Mouse (Mus musculus): ENCODE results near the gene Pja2.
"Not testable (repeated sequence)": the region's sequence is repeated elsewhere in the genome, so short reads cannot be mapped to it uniquely, and the experiment has no call there.

The Pja2 gene
- long read RNA-seq, experiment 1, full-length matches to known transcripts, result 72 of 89 reads
- long read RNA-seq, experiment 1, partial matches to known transcripts, result 11 of 89 reads
- long read RNA-seq, experiment 1, other reads (novel, unspliced or antisense), result 6 of 89 reads
- long read RNA-seq, experiment 2, full-length matches to known transcripts, result 96 of 113 reads
- long read RNA-seq, experiment 2, partial matches to known transcripts, result 8 of 113 reads
- long read RNA-seq, experiment 2, other reads (novel, unspliced or antisense), result 9 of 113 reads

DNA sequence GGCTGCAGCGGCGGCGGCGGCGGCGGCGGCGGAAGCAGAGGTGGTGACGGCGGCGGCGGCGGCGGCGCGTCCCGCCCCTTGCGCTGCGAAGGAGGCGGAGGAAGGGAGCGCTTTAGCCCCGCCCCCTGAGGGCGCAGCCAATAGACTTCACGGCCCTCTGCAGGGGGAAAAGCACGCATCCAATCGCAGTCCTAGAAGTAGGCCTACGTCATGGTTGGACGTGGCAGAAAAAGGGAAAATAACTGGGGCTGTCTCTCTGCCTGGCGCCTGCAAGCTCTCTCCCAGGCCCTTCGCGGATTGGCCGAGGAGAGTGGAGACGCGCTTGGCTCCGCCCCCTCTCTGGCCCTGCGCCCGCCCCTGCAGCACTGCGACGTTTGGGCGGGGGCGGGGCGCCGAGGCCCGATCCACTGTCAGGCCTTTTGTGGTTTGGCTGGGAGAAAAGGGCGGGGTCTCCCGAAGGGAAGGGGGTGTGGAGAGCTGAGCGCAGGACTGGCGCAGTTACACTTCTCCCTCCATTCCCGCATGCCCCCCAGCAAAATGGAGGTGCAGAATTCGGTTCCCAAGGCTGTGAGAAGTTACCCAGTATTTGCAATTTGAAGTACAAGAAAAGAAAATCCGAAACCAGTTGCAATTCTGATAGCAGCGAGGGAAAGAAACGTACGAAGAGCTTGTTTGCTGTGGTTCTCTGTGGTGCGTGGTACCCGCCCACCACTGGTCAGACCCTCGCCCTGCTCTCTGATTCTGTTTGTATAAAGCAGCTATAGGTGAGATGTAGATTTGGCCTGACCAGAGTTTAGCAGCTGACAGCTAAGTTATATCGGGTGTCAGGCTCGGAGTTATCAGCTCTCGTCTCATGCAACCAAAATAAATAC, at the start of gene Pja2:
Pja2 (minus strand) TSS at position 19 of the 872 bp plus-strand sequence.
- intact Hi-C loops (cut with DNase I), result loop anchor here (10.0 kb wide), 1 partner anchor 273 kb away; the partner anchor contains the start of gene Man2a1

DNA sequence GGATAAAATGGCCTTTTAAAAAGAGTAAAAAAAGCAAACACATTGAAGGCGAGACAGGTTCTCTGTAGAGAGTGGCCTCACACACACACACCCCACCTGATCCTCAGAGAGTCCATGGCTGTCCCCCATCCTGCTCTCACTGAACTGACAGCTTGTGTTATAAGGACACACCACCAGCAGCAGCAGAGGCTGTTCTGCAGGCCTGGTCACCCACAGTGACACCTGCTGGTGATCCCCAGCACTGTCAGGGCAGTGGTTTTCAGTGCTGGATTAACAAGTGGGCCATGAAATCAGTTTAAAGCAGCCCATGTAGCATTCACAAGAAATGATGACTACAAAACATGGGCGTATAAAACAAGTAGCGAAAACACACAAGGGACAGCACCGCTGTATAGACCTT, 43.6 kb upstream of the Pja2 start:
- intact Hi-C loops (cut with DNase I), result loop anchor here (5.0 to 10.0 kb wide), 2 partner anchors 143 to 801 kb away; no protein-coding TSS in a partner anchor

DNA sequence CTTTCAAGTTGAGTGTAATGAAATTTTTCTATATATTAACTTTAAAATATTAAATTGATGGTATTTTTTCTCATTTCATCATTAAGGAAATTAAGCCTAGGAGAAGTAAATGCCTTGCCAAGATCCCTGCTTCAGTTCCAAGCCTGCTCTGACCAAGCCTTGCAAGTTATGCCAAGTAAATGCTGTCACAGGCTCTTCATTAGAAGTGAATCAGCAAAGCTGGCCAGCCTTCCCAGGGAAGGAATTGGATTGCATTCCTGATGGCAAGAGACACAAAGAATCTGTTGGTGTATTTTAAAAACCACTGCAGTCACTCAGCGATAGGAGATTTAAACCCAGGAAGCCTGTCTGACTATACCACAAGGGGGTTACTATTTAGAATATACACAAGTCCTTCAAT, 32.0 kb upstream of the Pja2 start:
- intact Hi-C loops (cut with DNase I), result no loop called here

DNA sequence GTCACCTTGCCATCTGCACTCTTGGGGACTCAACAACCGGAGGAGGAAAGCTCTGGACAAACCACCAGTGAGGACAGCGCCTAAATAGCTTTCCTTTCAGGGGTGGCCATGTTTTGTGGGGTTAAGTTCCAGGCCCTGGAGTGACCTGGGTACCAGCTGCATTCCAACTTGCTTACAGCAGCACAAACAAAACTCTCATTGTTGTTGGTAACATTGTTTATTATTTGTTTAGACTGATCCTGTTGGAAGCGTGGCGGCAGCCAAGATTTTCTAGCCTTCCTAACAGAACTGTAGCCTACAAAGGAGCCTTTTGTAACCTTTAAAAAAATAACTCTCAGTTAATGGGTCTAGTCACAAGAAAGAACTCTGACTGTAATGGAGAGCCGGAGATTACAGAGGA, 30.9 kb upstream of the Pja2 start:
- intact Hi-C loops (cut with DNase I), result no loop called here

DNA sequence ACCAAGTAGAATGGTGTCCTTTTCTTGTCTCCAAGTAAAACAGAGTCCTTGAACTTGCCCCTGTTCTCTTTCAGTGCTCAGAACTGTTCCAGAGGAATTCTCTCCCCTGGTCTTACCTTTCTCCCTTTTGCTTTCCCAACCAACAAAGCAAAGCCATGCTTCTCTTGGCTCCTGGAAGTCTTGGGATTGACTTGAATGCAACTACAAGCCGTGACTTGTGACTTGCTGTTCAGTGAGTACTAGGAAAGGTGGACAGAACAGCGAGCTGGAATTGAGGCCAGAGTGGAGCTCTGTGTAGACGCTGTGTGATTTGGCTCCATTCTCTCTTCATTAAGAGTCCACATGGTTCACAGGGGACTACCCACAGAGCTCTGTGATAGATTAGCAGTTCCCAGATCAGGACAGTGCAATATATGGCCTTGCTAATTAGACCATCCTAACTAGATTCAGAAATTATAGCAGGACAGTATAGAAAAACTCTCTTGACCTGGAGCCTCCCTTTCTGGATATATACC, 30.3 kb upstream of the Pja2 start:
- intact Hi-C loops (cut with DNase I), result no loop called here

DNA sequence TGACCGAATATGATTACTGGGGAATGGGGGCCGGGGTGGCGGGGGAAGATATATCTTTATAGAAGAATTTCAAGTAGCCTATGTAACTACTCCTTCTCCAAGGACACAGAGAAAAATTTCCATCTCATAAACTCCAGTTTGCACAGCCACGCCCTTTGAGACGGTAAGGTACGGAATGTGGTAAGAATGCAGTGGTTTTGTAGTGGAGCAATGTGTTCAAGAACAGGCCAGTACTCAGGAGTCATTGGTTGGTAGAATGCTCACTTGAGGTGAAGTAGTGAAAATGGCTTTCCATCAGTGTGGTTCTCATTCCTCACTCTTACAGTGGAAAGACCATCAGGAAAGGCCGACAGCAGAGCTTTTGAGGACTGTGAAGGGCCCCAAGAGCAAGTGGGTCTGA, 22.2 kb upstream of the Pja2 start:
- intact Hi-C loops (cut with DNase I), result no loop called here

DNA sequence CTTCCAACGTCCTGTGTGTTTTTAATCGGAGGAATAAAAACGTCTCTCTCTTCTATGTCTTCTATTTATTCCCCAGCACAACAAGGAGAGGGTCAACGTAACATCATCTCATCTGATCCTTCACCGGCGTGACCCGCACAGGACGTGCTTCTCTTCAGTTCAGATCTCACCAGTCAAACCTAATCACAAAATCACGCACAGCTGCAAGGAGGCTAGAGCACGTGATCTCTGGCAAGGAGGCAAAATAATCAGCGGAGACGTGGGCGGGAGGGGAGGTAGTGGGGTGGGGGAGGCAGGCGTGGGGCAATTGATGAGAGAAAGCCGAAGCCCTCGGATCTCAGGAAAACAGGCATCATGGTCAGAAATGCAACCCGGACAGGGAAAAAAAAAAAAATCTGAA, 14.4 kb upstream of the Pja2 start:
- intact Hi-C loops (cut with DNase I), result no loop called here

DNA sequence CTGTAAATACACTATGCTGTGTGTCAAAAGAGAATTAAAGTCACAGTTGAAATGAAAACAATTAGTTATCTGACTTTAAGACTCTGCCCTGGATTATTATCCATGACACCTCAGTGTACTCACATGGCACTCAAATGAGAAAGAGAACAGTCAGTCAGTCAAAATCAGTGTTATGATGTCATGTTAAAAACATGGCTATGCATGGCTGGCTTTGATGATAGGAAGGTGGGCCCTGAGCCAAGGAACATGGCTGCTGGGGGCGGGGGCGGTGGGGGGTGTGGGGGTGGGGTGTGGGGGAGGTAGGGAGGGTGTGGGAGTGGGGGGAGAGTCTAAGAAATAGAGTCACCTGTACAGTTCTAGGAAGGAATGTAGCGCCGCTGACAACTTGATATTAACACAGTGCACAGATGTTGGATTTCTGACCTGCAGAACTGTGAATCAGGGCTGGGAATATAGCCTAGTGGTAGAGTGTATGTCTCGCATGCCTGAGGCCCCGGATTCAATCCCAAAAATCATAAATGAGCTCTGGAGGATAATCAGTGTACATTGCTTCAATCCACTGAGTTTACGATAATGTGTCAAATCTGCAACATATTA, 13.0 kb upstream of the Pja2 start:
- intact Hi-C loops (cut with DNase I), result no loop called here

DNA sequence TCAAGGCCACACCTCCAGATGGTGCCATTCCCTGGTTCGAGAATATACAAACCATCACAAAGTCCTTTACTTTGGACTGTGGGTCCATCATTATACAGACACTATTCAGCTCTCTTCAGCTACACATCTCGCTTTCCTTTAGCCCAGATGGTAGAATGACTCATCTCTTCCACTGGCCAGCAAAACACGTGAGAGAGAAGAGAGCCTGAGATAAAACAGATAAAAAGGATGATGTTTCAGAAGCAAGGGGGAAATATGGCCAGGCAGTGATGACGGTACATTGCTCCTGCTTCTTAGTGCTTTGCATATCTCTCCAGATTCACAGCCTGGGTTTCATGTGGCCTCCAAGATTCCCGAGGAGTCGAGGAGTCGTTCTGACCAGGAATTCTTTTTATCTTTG, 10.0 kb upstream of the Pja2 start:
- intact Hi-C loops (cut with DNase I), result no loop called here

DNA sequence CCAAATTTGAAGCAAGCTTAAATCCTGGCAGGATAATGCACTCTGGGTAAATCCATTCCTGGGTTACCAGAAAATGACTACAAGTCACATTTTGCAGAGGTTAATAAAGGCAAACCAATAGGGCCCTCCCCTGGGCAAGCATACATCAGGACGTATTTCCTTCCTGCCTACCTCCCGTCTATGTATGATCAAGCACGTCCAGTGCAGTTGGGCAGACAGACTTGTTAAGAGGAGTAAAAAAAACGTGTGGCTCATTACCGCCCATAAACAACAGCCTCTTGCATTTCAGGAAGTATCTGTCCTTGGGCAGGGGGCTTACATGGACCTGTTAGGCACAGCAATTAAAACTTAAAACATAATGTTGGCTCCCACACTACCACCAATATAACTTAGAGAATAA, 8.0 kb upstream of the Pja2 start:
- intact Hi-C loops (cut with DNase I), result loop anchor here (10.0 kb wide), 1 partner anchor 265 kb away; the partner anchor contains the start of gene Man2a1

DNA sequence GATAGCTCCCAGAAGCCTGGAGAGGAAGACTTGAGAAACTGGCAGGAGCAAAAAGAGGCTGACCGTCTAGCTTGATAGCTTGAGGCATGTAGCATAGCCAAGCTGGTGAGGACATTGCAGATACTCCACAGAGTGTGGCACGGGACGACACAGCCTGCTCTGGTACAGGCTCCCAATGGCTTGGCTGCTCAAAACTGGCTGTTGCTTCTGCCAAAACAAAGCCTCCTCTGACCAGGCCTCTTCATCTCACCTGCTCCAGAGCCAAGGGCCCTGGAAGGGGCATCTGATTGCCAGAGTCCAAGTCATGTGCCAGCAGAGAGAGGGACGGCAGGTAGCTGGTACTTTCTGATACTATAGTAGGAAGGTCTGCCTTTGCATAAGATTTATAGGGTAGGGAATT, 5.5 kb upstream of the Pja2 start:
- intact Hi-C loops (cut with DNase I), result loop anchor here (10.0 kb wide), 1 partner anchor 268 kb away; the partner anchor contains the start of gene Man2a1

DNA sequence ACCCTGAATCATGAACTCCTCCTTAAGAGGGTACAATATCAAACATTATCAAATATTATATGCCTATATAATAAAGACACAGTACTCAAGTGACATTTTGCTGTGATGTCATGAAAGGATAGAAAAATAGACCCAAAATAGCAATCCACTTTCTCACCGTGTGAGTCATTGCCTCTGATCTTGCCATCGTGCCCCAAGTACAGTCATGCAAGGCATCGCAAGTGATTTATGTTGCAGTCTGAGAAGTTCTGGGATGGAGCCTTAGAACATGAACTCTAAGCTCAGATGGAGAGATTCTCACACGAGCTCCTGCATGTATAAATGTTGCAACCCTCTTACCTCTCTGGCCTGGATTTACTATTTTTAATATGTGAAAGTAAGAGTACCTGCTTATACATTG, 2.2 kb upstream of the Pja2 start:
- intact Hi-C loops (cut with DNase I), result loop anchor here (10.0 kb wide), 1 partner anchor 271 kb away; the partner anchor contains the start of gene Man2a1

DNA sequence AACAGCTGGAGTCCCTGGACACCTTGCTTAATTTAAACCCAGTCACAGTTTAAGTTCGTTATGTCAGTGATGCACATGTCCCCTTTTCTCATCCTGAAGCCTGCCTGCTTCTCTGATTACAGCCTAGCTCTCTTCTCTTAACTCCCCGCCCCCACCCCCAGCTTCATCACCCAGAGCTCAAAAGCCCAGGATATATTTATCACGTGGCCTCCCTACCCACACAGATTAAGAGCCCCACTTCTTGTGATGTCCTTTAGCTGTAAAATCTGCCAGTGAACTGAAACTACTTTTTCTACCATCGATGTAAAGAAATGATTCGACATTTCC, 1.0 kb upstream of the Pja2 start:
- intact Hi-C loops (cut with DNase I), result loop anchor here (10.0 kb wide), 1 partner anchor 272 kb away; the partner anchor contains the start of gene Man2a1

DNA sequence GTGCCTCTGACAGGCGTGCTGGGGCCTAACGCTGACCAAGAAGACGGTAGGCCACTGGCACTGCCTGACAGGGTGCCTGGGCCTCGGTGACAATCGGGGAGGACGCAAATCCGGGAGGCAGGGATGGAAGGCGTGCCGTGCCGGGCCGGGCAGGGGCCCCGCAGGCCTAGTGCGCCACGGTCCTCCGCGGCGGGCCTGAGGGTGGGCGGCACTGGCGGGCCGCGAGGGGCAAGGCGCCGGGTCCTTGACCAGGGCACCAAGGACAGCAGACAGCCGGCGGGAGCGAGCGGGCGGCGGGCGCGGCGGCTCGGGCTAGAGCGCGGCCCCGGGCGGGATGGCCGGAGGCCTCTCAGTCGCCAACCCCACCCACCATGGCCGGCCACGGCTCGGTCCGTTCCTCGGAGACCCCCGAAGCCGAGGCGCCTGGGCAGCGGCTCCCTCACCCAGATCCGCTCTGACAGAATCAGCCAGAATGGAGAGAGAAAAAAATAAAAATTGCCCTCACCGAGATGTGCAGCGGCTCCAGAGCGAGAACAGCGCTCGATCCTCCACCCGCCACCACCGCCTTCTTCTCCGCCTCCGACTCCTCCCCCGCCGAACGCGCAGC, 322 bp downstream of the Pja2 start:
- intact Hi-C loops (cut with DNase I), result loop anchor here (10.0 kb wide), 1 partner anchor 273 kb away; the partner anchor contains the start of gene Man2a1

DNA sequence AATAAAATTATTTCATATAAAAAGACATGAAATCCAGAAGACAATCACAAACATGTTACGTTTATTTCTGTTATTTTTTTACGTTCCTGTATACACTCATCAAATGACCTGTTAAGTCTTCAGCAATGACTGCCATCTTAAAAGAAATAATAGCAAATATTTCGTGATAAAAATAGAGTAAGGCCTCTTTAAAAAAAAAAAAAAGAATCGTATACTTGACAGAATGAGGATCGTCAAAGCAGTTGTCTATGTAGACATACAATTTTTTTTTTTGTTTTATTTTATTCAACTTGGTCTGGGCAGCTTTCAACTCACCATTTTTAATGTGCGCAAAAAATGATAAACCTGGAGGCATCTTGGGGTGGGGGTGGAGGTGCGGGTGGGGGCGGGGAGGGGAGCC, 831 bp downstream of the Pja2 start:
- intact Hi-C loops (cut with DNase I), result loop anchor here (10.0 kb wide), 1 partner anchor 274 kb away; the partner anchor contains the start of gene Man2a1

DNA sequence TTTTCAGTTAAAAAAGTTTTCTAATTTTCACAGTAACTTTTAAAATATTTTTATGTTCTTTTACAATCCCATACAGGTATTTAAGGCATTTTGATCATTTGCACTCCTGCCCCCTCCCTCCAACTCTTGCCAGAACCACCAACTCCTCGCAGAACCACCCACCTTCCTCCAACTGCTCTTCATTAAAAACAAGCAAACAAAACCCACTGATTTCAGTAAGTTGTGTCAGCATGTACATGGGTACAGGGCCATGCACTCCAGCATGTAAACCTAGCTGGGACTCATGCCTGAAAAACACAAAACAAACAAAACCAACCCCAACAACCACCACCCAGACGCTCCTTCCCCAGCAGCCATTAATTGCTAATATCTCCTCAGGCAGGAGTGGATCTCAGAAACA, 7.2 kb downstream of the Pja2 start:
- intact Hi-C loops (cut with DNase I), result no loop called here

DNA sequence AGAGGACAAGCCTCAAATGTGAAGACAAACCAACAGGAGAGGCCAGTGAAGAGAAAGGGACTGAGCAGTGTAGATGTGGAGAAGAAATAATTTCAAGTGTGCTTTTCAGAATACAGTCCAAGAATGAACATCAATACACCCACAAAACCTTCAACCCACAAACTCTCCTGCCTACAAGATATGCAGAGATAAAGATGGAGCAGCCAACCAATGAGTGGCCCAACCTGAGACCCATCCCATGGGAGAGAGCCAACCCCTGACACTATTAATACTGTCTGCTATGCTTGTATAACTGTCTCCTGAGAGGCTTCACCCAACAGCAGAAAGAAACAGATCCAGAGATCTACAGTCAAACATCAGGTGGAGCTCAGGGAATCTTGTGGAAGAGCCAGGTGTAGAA, 16.3 kb downstream of the Pja2 start:
- intact Hi-C loops (cut with DNase I), result no loop called here

DNA sequence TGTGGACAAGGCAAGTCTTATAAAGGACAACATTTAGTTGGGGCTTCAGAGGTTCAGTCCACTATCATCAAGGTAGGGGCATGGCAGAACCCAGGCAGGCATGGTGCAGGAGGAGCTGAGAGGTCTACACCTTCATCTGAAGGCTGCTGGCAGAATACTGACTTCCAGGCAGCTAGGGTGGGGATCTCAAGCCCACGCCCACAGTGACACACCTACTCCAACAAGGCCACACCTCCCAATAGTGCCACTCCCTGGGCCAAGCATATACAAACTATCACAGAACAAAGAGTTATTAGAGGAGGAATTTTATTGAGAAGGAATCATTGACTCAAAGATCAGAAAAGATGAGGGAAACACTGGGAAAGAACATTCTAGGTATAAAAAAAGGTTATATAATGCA, 17.2 kb downstream of the Pja2 start:
- intact Hi-C loops (cut with DNase I), result not testable (repeated sequence)

DNA sequence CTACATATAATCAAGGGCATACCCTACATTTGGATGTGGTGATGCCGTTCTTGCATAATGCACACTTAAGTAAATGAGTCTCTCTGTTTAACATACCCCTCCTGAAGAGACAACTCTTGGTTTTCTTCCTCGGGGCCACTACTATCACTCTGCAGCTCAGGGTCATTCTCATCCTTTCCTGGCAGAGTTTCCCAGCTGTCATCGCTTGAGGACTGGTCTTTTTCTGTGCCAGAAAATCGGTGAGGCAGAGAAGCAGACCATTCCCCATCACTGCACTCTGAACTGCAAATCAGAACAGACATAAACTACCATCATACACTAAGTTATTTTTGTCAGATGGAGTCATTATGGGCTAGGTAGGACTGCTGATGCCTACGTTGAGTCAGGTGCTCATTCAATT, 34.1 kb downstream of the Pja2 start:
- intact Hi-C loops (cut with DNase I), result no loop called here

DNA sequence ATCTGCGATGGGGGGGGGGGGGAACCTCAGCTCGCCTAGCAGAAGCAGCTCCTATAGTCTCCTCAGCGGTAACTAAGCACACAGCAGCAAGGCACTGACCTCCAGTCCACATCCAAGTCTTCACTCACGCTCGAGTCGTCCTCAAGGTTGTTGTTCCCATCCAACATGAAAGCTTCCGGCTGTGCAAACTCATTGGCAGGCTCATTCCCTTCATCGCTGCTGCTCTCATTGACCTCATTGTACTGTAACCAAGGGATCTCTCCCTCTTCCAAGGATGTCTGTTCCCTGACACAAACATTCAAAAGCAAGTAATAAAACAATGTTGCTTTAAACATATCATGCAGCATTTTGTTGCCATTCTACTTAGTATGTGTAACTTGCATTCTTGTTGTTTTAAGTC, 39.0 kb downstream of the Pja2 start:
- intact Hi-C loops (cut with DNase I), result no loop called here

DNA sequence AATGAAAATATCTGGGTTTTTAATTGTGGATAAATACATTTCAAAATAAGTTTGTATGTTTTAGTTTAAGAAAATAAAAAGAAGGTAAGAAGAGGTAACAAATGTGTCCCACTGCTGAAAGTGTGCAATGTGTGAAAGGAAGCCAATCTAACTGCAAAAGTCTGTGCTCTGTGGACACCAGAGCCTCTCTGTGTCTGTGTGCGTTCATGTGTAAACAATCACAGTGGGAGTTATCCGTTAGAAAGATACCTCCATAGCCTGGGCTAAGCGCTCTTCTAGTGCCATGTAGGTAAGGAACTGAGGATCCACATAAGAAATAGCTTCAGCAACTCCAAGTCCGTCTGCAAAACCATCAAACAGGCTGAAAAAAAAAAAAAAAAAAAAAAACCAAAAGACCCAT, 42.0 kb downstream of the Pja2 start:
- intact Hi-C loops (cut with DNase I), result no loop called here
